Mouse (Mus musculus): ENCODE measurements around the gene Prdm2. TPM values are rescaled to one million over a fixed set of nuclear protein-coding genes. Genes with fewer than 3 reads are reported as not detected.

Prdm2 gene
- polyA plus RNA-seq, 1 experiment from 2014 or later = 8.9 TPM

DNA sequence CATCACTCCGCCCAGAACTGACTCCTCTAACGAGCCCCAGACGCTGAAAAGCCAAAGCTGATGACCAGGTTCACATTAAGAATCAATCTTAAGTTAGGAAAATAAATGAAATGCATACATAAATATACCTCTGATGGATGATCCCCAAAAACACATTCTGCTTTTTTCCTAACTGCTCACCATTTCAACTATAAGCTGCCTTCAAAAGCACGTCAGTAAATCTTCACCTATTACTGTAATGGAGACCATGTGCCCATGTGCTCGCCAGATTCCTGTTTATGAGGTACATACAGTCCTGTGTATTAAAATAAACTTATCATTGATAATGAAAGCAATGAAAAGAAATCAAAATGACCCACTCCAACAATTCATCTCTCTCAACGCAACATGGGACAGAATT lies 19.6 kb downstream of the Prdm2 start:
- Histone ChIP-seq H3K4me3 (replicated peaks; ENCODE audit: low read length) (no peak overlapping the region), H3K4me1 (ENCODE audit: control insufficient read depth, insufficient read depth, low read length) (0 out of 2 replicates have a peak, but pooled peaks cover 3% of the 10 kb centered on the region), H3K9me3 (replicated peaks; ENCODE audit: control insufficient read depth, low read length) (no peaks in the 10 kb centered on the region), H3K9ac (ENCODE audit: low read length) (no peak overlapping the region), H3K27ac (ENCODE audit: low read length) (no peak overlapping the region), H3K4me2 (ENCODE audit: low read depth, low read length) (no peak overlapping the region), H3K36me3 (ENCODE audit: control insufficient read depth, insufficient read depth, low read length) (no peaks in the 10 kb centered on the region), H3K27me3 (ENCODE audit: control insufficient read depth, insufficient read depth, low read length) (no peaks in the 10 kb centered on the region)
- no peak for ATAC-seq (ENCODE audit: insufficient read depth, low FRiP score)
- WGBS = 81% methylated on average over 6 of the region's 6 CpGs

DNA sequence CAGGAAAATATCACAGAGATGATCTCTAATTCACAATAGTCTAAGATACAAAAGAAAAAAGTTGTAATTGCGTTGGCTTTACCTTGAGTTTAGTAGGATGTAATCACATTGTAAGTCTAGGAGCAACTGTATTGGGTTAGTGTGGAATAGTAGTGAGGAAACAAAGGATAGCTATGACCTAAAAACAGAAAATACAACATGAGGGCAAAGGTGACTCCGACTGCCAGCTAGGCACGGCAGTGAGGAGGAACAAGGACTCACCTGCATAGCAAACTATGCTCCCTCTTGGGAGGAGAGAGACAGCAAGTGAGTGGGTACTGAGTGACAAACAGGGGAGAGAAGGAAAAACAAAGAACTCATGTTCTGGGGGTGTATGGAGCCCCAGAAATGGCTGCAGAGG lies 21.0 kb downstream of the Prdm2 start:
- WGBS = 75% methylated on average over 3 of the region's 3 CpGs
- H3K27ac ChIP-seq (ENCODE audit: low read length) = no peak overlapping the region
- H3K36me3 ChIP-seq (ENCODE audit: control insufficient read depth, insufficient read depth, low read length) = no peaks in the 10 kb centered on the region
- no peak overlapping the region for H3K4me2 ChIP-seq (ENCODE audit: low read depth, low read length)
- H3K27me3 ChIP-seq (ENCODE audit: control insufficient read depth, insufficient read depth, low read length) = no peaks in the 10 kb centered on the region
- no peak overlapping the region for H3K9ac ChIP-seq (ENCODE audit: low read length)
- 0 out of 2 replicates have a peak, but pooled peaks cover 3% of the 10 kb centered on the region for H3K4me1 ChIP-seq (ENCODE audit: control insufficient read depth, insufficient read depth, low read length)
- H3K9me3 ChIP-seq (replicated peaks; ENCODE audit: control insufficient read depth, low read length) = no peaks in the 10 kb centered on the region
- no peak overlapping the region for H3K4me3 ChIP-seq (replicated peaks; ENCODE audit: low read length)
- ATAC-seq (ENCODE audit: insufficient read depth, low FRiP score) = no peak

DNA sequence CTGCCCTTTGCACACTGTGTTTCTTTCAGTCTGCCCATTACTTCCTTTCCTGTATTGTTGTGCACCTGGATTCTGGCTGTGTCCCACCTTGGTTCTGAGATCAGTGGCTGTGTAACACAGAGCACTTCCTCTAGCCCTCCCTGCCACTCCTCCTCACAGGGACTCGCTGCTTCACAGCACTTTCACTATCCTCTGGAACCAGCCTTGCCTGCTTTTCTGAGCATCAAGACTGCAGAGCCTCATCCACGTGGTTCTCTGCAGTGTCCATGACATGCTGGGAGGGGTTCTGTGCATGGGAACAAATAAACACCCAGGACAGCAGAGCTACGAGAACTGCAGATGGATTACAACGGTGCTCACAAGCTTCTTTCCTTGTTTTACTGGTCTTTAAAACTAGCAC lies 22.1 kb downstream of the Prdm2 start:
- Histone ChIP-seq H3K4me1 (ENCODE audit: control insufficient read depth, insufficient read depth, low read length) (0 out of 2 replicates have a peak, but pooled peaks cover 3% of the 10 kb centered on the region), H3K9ac (ENCODE audit: low read length) (peak overlapping the region; percentile 53; the same call in 1 of the 2 replicates), H3K36me3 (ENCODE audit: control insufficient read depth, insufficient read depth, low read length) (no peaks in the 10 kb centered on the region), H3K4me2 (ENCODE audit: low read depth, low read length) (no peak overlapping the region), H3K4me3 (replicated peaks; ENCODE audit: low read length) (no peak overlapping the region), H3K27ac (ENCODE audit: low read length) (no peak overlapping the region), H3K9me3 (replicated peaks; ENCODE audit: control insufficient read depth, low read length) (no peaks in the 10 kb centered on the region), H3K27me3 (ENCODE audit: control insufficient read depth, insufficient read depth, low read length) (no peaks in the 10 kb centered on the region)
- 28% methylated on average over 4 of the region's 4 CpGs for WGBS
- peak; percentile 33; the same call in 1 of the 2 replicates for ATAC-seq (ENCODE audit: insufficient read depth, low FRiP score)

DNA sequence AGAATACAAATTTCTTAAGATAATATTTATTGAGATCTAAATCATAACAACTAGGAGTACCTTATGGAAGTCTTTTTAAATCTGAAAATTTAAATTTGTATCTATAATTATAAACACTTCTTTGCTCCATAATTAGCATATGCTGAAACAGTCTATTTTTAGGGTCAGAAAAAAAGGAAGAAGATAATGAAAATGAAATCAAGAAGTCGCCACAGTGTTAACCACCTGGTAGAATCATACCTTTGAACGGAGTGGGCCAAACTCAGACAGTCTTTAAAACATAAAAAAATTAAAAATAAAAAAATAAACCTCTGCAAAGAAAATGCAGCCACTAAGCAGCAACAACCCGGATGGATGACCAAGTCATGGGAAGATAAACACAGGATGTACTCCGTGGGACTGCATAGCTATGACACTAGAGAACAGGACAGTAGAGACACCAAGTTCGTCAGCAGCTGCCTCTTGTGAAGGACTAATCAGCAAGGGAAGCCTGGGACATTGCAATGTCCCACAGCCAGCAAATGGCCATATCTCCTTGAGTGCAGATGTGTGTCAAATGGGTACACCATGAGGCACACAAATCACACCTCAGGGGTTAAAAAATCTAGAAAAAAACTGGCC lies 24.1 kb downstream of the Prdm2 start:
- no peaks in the 10 kb centered on the region for H3K36me3 ChIP-seq (ENCODE audit: control insufficient read depth, insufficient read depth, low read length)
- no peak overlapping the region for H3K27ac ChIP-seq (ENCODE audit: low read length)
- 0 out of 2 replicates have a peak, but pooled peaks cover 3% of the 10 kb centered on the region for H3K4me1 ChIP-seq (ENCODE audit: control insufficient read depth, insufficient read depth, low read length)
- H3K9ac ChIP-seq (ENCODE audit: low read length) = no peak overlapping the region
- no peaks in the 10 kb centered on the region for H3K27me3 ChIP-seq (ENCODE audit: control insufficient read depth, insufficient read depth, low read length)
- no peaks in the 10 kb centered on the region for H3K9me3 ChIP-seq (replicated peaks; ENCODE audit: control insufficient read depth, low read length)
- H3K4me3 ChIP-seq (replicated peaks; ENCODE audit: low read length) = no peak overlapping the region
- H3K4me2 ChIP-seq (ENCODE audit: low read depth, low read length) = no peak overlapping the region
- no peak for ATAC-seq (ENCODE audit: insufficient read depth, low FRiP score)
- 66% methylated on average over 5 of the region's 5 CpGs for WGBS

DNA sequence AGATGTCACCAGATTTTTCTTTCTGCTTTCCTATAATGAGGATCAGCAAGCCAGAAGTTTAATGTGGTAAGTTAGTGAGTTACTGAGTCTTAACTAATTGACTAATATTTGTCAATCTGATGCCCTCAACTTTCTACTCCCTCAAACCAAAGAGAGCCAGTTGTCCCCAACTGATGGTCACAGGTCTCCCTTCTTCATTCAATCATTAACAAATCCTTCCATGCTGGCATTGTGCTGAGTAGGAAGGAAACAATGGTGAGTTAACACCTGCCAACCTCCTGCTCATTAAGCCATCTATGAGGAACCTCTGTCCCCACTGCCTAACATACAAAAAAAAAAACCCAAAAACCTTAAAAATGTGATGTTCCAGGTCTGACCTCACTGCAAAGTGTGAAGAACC lies 26.7 kb downstream of the Prdm2 start:
- no peak overlapping the region for H3K9ac ChIP-seq (ENCODE audit: low read length)
- H3K4me1 ChIP-seq (ENCODE audit: control insufficient read depth, insufficient read depth, low read length) = 0 out of 2 replicates have a peak, but pooled peaks cover 3% of the 10 kb centered on the region
- no peaks in the 10 kb centered on the region for H3K27me3 ChIP-seq (ENCODE audit: control insufficient read depth, insufficient read depth, low read length)
- no peak overlapping the region for H3K4me2 ChIP-seq (ENCODE audit: low read depth, low read length)
- H3K4me3 ChIP-seq (replicated peaks; ENCODE audit: low read length) = no peak overlapping the region
- H3K27ac ChIP-seq (ENCODE audit: low read length) = no peak overlapping the region
- no peak for ATAC-seq (ENCODE audit: insufficient read depth, low FRiP score)
- H3K9me3 ChIP-seq (replicated peaks; ENCODE audit: control insufficient read depth, low read length) = no peaks in the 10 kb centered on the region
- no peaks in the 10 kb centered on the region for H3K36me3 ChIP-seq (ENCODE audit: control insufficient read depth, insufficient read depth, low read length)

DNA sequence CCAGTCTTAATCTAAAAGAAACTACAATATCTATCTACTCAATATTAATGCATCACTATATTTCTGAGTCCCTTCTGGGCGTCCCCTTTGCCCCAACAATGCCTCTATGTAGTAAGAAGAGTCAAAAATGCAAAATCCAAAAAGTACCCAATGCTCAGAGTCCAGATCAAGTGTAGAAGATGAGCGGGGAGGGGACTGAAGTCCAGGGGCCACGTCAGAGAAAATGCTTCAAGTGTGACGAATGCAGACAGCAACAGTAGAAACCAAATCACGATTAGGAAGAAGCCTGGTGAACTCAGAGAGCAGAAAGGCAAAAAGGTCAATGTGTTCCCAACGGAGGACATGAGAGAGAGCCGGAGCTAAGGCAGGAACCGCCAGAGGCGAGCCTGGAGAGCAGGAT lies 27.3 kb downstream of the Prdm2 start:
- Histone ChIP-seq H3K36me3 (ENCODE audit: control insufficient read depth, insufficient read depth, low read length) (no peaks in the 10 kb centered on the region), H3K4me3 (replicated peaks; ENCODE audit: low read length) (no peak overlapping the region), H3K27ac (ENCODE audit: low read length) (no peak overlapping the region), H3K4me1 (ENCODE audit: control insufficient read depth, insufficient read depth, low read length) (no peaks in the 10 kb centered on the region), H3K4me2 (ENCODE audit: low read depth, low read length) (no peak overlapping the region), H3K27me3 (ENCODE audit: control insufficient read depth, insufficient read depth, low read length) (no peaks in the 10 kb centered on the region), H3K9ac (ENCODE audit: low read length) (no peak overlapping the region), H3K9me3 (replicated peaks; ENCODE audit: control insufficient read depth, low read length) (no peaks in the 10 kb centered on the region)
- no peak for ATAC-seq (ENCODE audit: insufficient read depth, low FRiP score)
- 69% methylated on average over 9 of the region's 9 CpGs for WGBS

DNA sequence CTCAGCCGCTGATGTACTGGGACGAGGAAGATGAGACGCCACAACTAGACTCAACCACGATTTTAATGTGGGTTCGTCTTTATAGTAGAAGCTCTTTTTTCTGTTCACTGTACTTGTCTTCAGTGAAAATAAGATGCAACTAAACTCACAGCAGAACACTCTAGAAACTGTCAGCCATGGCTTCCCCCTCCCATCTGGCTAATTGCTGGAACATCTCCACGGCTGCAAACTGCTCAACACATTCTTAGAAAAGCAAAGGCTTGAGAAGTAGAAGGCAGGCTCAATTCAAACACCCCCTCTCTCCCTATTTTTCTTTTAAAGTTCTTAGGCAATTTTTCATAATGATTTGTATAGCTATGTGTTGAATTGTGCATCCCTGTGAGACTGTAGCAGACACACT lies 29.7 kb downstream of the Prdm2 start:
- no peak for ATAC-seq (ENCODE audit: insufficient read depth, low FRiP score)
- 86% methylated on average over 6 of the region's 6 CpGs for WGBS
- no peak overlapping the region for H3K4me2 ChIP-seq (ENCODE audit: low read depth, low read length)

DNA sequence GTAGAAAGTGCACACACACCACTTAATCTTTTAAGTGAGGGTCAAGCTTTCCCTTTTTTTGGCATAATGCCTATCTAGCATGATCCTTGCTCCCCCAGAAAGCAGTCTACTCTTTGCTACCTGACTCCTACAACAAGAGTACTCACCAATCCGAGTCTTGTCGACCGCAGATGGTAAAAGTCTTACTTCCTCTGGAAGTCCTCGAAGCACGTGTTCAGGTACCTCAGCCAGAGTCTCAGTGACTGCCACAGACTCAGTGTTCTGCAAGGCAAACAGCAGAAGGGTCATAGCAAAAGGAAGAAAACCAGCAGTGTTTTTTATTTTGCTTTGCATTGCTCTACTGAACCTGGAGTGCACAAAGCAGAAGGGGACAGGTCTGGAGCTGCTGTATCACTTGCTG lies 32.1 kb downstream of the Prdm2 start:
- 89% methylated on average over 5 of the region's 5 CpGs for WGBS
- Histone ChIP-seq H3K4me2 (ENCODE audit: low read depth, low read length) (no peak overlapping the region), H3K27me3 (ENCODE audit: control insufficient read depth, insufficient read depth, low read length) (no peaks in the 10 kb centered on the region), H3K27ac (ENCODE audit: low read length) (no peak overlapping the region), H3K4me1 (ENCODE audit: control insufficient read depth, insufficient read depth, low read length) (no peaks in the 10 kb centered on the region), H3K4me3 (replicated peaks; ENCODE audit: low read length) (no peak overlapping the region), H3K36me3 (ENCODE audit: control insufficient read depth, insufficient read depth, low read length) (peaks cover 3% of the 10 kb centered on the region; the same call in 1 of the 2 replicates), H3K9ac (ENCODE audit: low read length) (no peak overlapping the region), H3K9me3 (replicated peaks; ENCODE audit: control insufficient read depth, low read length) (no peaks in the 10 kb centered on the region)
- ATAC-seq (ENCODE audit: insufficient read depth, low FRiP score) = no peak

More for the DNA sequence above, 29.7 kb downstream of the Prdm2 start:
- H3K9ac ChIP-seq (ENCODE audit: low read length) = no peak overlapping the region
- H3K9me3 ChIP-seq (replicated peaks; ENCODE audit: control insufficient read depth, low read length) = no peaks in the 10 kb centered on the region
- no peaks in the 10 kb centered on the region for H3K27me3 ChIP-seq (ENCODE audit: control insufficient read depth, insufficient read depth, low read length)
- H3K4me3 ChIP-seq (replicated peaks; ENCODE audit: low read length) = no peak overlapping the region
- no peaks in the 10 kb centered on the region for H3K4me1 ChIP-seq (ENCODE audit: control insufficient read depth, insufficient read depth, low read length)
- H3K27ac ChIP-seq (ENCODE audit: low read length) = no peak overlapping the region
- no peaks in the 10 kb centered on the region for H3K36me3 ChIP-seq (ENCODE audit: control insufficient read depth, insufficient read depth, low read length)

DNA sequence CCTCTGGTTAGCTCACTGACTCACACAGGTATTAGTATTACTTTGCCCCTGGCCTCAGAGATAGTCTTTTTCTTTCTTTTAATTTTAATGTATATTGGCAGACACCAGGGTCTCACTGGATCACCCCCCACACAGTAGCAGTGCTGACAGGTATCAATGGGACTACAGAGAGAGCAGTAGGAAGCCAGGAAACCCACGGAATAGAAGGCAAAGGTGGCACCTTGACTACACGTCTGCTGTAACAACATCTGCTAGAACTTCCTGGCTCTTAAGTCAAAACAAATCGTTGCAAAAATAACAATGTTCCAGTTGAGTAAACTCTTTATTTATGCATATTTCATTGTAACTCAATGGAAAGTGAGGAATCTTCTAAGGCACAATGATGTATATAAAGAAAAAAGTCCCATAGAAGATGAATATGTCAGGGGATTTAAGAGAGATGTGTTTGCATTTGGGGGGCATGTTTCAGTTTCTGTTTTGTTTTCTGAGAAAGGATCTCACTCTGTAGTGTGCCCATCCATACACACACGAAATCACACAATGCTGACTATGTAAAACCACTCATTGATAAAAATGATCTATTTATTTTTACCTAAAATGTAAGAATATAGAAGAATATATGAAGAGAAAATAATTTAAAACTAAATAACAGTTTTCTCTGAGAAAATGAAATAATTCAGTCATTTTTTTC lies 41.0 kb downstream of the Prdm2 start:
- Histone ChIP-seq H3K4me2 (ENCODE audit: low read depth, low read length) (no peak overlapping the region), H3K9ac (ENCODE audit: low read length) (no peak overlapping the region), H3K27ac (ENCODE audit: low read length) (no peak overlapping the region), H3K9me3 (replicated peaks; ENCODE audit: control insufficient read depth, low read length) (no peaks in the 10 kb centered on the region), H3K4me1 (ENCODE audit: control insufficient read depth, insufficient read depth, low read length) (no peaks in the 10 kb centered on the region), H3K4me3 (replicated peaks; ENCODE audit: low read length) (no peak overlapping the region), H3K36me3 (ENCODE audit: control insufficient read depth, insufficient read depth, low read length) (peaks cover 3% of the 10 kb centered on the region; the same call in 1 of the 2 replicates), H3K27me3 (ENCODE audit: control insufficient read depth, insufficient read depth, low read length) (no peaks in the 10 kb centered on the region)
- ATAC-seq (ENCODE audit: insufficient read depth, low FRiP score) = no peak
- WGBS = 59% methylated on average over 4 of the region's 4 CpGs
